Mouse (Mus musculus) right cerebral cortex, postnatal 25 days (tissue): ENCODE measurements around the gene Glyr1.

Source experiments
- DNase-seq: peaks from one replicate; pipeline ENCODE4 v3.0.0; 2022

The Glyr1 gene

GRCm38 (mm10) chr16:5010371-5010935 lies 39.2 kb downstream of the Glyr1 start:
- DNase-seq: no peak

DNA sequence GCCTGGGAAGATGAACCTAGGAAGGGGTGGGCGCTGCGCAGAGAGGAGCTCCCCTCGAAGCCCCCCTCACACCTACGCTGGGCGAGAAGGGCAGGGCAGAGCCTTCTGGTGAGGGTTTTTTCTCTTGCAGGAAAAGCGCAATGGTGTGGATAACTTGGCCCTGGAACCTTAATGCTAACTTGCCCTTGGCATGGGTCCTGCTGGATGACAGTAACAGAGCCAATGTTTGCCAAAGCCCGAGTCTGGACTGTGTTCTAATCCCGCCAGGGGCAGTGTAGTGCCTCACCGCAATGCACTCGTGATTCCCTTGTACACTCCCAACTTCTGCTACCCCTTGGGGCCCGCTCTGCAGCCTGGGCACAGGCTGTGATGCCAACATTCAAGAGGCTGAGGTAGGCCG lies 41.6 kb downstream of the Glyr1 start:
- no peak for DNase-seq

GRCm38 (mm10) chr16:5007492-5007891 lies 42.2 kb downstream of the Glyr1 start:
- DNase-seq: no peak

DNA sequence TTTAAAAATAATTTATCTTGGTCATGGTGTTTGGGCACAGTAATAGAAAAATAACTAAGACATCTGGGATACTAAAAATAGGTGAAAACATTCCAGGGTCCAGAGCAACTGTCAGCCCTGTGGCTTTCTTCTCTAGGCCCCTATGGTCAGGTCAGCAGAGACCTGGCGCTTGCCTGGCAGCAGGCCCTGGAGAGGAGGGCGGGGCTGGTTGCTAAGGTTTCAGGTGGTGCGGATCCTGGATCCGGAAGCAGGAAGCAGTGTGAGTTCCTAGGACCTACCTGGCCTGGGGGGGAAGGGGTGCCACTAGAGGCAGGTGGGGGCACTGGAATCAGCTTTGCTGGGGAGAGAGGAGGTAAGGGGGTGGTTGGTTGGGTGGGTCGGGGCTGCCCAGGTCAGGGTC lies 42.6 kb downstream of the Glyr1 start, which contains the start of gene Smim22:
Smim22 (plus strand) TSS at position 222 of the 400 bp plus-strand sequence.
- DNase-seq: no peak

- no peak for DNase-seq
These were observed 49.1 kb downstream of the Glyr1 start for GRCm38 (mm10) chr16:5000611-5001010.

DNA sequence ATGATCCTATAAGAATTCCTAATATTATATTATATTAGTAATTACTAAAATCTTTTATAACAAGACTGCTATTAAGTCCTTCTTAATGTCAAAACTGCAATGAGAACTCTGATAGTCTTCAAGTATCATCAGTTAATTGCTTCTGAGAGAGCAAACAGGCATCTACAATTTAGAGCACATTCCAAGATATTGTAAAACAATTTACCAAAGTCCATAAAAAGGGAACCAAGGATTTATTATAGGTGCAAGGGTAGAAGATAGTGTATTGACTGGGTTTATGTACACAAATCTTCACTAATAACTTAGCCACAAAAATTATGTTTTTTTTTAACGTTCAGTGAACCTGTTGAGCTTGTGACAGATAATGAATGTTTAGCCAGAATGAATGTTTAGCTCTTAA lies 50.7 kb downstream of the Glyr1 start:
- no peak for DNase-seq

DNA sequence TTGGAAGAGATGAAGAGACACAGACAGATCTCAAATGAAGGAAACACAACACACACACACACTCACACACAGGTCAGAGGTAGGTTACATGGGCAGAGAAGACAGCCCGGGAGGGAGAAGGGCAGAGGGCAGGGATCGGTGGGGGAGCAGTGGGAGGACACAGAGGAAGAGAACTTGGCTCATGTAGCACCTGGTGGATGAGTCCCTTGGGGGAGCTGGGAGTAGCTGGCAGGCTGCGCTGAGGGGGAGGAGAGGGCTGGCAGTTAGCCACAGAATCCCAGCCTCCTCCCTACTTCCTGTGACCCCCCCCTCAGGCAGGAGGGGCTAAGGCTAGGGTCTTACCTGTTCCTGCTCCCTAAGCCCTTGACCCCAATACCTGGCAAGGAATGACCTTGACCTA lies 52.1 kb downstream of the Glyr1 start, which contains the start of gene Sept12:
Sept12 (minus strand) TSS at position 300 of the 400 bp plus-strand sequence.
- DNase-seq: no peak

DNA sequence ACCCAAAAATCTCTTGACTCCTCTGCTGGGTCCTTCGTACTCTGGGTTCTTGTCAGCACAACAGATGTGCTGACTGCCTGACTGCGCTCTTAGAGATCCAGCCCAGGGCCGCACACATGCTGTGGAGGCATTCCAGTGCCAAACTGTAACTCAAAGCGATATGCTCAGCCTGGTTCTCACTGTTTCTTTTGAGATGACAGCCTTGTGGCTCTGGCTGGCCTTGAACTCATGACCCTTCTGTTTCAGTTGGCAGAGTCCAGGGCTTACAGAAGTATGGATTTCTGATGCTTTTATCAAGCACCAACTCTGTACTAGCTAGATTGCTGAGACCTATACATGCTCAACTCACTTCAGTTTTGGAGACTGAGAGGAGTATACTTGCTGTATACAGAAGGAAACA lies 56.4 kb downstream of the Glyr1 start:
- no peak for DNase-seq

DNA sequence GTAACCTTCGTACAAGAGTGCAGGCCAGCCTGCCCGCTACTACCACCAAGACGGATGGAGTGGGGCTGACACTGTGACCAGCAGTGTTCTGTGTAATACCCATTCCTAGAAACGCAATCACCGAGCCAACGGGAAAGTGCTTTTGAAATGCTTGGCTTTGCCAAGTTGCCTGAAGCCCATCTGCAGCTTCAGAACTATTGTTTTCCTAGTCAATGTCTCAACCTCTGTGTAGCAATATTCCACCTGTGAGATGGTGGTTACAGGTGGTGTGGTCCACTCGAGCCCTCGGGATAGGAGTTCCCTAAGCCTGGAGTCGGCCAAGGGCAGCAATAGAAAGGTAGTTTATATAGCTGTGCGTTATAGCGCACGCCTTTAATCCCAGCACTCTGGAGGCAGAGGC lies 64.9 kb downstream of the Glyr1 start:
- no peak for DNase-seq

DNA sequence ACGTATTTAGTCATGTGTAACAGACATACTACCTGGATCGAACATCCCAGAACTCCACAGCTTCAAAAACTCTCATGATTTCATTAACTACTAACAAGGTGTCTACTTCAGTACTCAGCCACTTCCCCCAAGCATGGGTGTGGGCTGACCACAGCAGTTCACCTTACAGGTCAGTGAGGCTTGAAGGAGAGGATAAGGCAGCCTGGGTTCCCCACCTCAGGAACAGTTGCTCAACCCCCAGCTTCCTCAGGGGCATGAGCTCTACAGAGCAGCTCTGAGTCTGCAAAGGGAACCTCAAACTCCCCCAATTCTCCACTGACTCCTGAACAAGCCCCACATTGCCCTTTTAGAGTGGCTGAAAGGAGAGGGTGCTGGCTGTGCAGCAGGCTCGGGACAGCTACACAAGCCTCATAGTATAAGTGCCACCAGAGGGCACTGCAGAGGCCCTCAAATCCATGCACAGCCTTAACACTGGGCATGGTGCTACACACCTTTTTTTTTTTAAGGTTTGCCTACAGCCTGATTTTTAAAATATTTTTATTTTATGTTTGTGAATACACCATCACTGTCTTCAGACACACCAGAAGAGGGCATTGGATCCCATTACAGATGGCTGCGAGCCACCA lies 69.8 kb downstream of the Glyr1 start:
- DNase-seq: no peak

DNA sequence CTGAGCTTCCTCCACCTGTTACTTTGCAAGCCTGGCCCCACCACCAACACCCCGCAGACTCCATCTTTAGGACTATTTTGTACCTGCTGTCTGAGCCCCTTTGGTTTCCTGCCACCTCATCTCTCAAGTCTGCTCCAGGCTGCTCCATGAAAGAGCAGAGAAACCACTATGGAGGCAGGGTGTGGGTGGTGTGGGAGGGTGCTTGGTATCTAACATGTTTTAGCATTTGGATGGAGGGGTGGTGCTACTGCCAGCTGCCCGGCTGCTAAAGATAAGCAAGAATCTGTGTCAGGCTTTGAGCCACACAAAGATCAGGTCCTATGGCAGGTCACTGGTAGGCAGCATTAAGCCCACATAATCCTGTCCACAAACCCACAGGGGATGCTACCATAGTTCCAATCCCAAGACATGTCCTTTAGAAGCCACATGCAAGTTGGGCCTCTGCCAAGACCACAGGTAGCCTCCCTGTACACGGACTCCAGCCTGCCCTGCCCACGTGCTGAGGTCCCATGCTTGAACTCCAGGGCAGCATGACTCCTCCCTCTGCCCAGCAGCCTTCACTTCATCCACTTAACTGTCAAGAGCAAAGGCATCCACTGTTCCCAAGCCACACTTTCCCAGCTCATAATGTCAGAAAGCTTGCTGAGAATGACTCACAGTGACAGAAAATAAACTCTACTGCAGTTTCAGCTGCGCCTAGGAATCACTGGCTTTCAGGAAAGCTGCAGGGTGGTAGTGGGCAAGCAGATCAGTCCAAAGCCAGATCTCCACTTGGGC lies 71.2 kb downstream of the Glyr1 start:
- peak; percentile 25 for DNase-seq

GRCm38 (mm10) chr16:4976180-4976579 lies 73.5 kb downstream of the Glyr1 start:
- DNase-seq: peak; percentile 50

DNA sequence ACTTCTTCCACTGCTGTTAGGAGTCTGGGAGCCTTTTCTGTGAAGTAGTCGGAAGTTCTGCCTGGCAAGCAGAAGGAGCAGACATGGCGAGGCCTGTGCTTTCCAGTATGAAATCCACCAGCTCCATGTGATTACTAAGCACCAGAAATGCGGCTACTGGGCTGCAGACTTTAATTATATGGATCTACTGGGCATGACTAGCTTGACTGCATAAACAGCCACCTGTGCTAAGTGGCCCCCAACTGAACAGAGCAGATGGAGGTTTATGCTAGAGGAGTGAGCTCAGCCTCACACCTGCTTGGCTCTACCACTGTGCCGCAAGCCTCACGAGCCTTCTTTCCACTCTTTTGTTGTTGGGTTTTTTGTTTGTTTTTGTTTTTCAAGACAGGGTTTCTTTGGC lies 75.1 kb downstream of the Glyr1 start:
- DNase-seq: peak; percentile 18

DNA sequence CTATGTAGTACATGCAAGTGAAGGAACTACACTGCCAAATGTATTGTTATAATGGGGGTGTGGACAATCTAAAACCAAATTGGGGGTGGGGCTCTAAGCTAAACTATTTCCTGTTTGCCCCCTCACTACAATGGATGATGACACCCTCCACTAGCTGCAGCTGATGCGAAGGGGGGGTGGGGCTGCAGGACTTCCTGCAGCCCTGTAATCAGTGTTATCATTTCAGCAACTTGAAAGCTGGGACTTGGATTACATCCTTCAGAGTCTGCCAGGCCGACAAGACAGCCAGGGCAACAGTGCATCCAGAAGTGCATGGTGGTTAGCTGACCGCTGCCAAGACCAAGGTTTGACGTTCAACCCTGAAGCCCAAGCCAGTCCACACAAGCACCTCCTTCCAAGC lies 78.0 kb downstream of the Glyr1 start:
- no peak for DNase-seq

DNA sequence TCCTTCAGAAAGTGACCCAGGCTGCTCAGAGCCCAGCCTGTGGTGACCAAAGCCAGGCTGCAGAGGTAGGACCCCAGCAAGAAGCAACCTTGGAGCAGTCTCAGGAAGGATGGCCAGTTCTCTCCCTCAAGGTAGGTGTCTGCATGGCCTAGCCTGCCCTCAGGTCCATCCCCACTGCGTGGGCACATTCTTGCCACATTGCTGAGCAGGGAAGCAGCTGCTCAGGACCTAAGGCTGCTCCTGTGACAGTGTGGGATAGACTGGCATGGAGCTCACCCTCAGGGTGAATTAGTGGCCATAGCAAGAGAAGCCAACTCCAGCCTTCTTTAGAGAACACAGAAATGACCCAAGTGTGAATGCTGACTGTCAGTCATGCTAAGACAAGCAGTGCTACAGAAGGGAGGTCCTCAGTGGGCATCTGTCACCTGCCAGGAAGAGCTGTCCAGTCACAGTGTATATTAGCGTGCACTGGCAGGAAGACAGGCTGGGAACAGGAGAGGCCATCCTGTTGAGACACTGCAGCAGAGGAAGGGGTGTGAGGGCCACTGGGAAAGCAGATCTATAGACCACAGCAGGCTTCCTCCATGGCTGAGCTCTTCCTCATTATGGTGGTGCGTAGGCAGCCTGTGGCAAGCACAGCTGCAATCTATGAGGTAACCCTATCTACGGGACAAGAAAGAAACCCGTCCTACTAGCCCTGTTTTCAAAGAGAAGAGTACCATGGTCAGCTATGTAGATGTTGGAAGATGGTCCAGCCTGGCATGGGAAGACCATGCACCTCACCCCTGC lies 80.4 kb downstream of the Glyr1 start:
- no peak for DNase-seq

DNA sequence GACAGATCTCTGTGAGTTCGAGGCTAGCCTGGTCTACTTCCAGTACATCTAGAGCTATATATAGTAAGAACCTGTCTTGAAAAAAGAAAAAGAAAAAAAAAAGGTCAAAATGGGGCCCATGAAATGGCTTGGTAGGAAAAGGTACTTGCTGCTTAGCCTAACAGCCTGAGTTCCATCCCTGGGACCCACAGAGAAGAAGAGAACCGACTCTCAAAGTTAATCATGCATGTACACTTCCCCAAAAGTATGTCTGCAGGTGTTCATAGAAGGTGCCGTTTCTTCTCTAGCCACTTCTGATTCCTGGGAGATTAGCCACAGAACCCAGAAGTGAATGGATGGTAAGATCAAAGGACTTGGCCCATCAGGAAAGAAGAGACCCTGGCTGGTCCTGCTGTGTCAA lies 81.2 kb downstream of the Glyr1 start:
- no peak for DNase-seq

GRCm38 (mm10) chr16:4965392-4966129 lies 84.1 kb downstream of the Glyr1 start:
- no peak for DNase-seq

GRCm38 (mm10) chr16:4964731-4965391 lies 84.8 kb downstream of the Glyr1 start:
- DNase-seq: no peak
